Mouse (Mus musculus): ENCODE data around the gene Trpd52l3. TPM values are rescaled to one million over a fixed set of nuclear protein-coding genes. Genes with fewer than 3 reads are reported as not detected.

The Trpd52l3 gene
- polyA plus RNA-seq, 1 experiment from 2014 or later, result not detected

Other genes starting within 250 kb of the Trpd52l3 start
- 1.2 and 1.4 TPM in 2 replicates for gene 9930021J03Rik, start 197.8 kb upstream of the Trpd52l3 start, polyA plus RNA-seq (2015; fragmentation: Nextera tagmentation; extraction: Ambion mirVana)
- gene Ranbp6, start 190.8 kb upstream of the Trpd52l3 start, polyA plus RNA-seq (2015; fragmentation: Nextera tagmentation; extraction: Ambion mirVana), result 4.8 and 5.2 TPM in 2 replicates
- 1.2 TPM in 2 replicates for gene Il33, start 78.7 kb upstream of the Trpd52l3 start, polyA plus RNA-seq (2015; fragmentation: Nextera tagmentation; extraction: Ambion mirVana)
- gene Uhrf2, start 26.7 kb downstream of the Trpd52l3 start, polyA plus RNA-seq (2015; fragmentation: Nextera tagmentation; extraction: Ambion mirVana), result 29.7 and 31.2 TPM in 2 replicates
- gene Gldc, start 171.6 kb downstream of the Trpd52l3 start, polyA plus RNA-seq (2015; fragmentation: Nextera tagmentation; extraction: Ambion mirVana), result 25.1 and 28.9 TPM in 2 replicates
- 4.6 and 4.8 TPM in 2 replicates for gene Mbl2, start 229.2 kb downstream of the Trpd52l3 start, polyA plus RNA-seq (2015; fragmentation: Nextera tagmentation; extraction: Ambion mirVana)

All from liver, embryonic 15.5 days (tissue).